Mouse (Mus musculus) kidney, embryonic 16.5 days (tissue): Measurements from ENCODE around the gene Tbc1d9b. TPM values are rescaled to one million over a fixed set of nuclear protein-coding genes. Genes with fewer than 3 reads are reported as not detected.

Experiments used
- ATAC-seq: fragments of 200-750 bp; cut with Nextera tagmentation; 2 replicates; pipeline ENCODE4 v1.8.0; 2017; ENCODE audit warnings: moderate TSS enrichment; ENCODE audit not compliant: low FRiP score, low TSS enrichment
- H3K27ac ChIP-seq: fragments of 300-500 bp; sonication (generic); 2 replicates; pipeline ENCODE4 v1.5.1; 2014; ENCODE audit warnings: low read length
- H3K27me3 ChIP-seq: fragments of 300-500 bp; sonication (generic); 2 replicates; pipeline ENCODE4 v1.6.1; 2014; ENCODE audit warnings: low read length, control low read depth, mixed read lengths; ENCODE audit not compliant: insufficient read depth
- H3K36me3 ChIP-seq: fragments of 300-500 bp; sonication (generic); 2 replicates; pipeline ENCODE4 v1.6.1; 2014; ENCODE audit warnings: low read length, control low read depth, mixed read lengths; ENCODE audit not compliant: insufficient read depth
- H3K4me1 ChIP-seq: fragments of 300-500 bp; sonication (generic); 2 replicates; pipeline ENCODE4 v1.6.1; 2014; ENCODE audit warnings: low read length, control low read depth, mixed read lengths; ENCODE audit not compliant: insufficient read depth
- H3K4me2 ChIP-seq: fragments of 300-500 bp; sonication (generic); replicated peaks from 2 replicates; pipeline ENCODE4 v1.6.1; 2014; ENCODE audit warnings: low read depth, low read length
- H3K4me3 ChIP-seq: fragments of 300-500 bp; sonication (generic); 2 replicates; pipeline ENCODE4 v1.5.1; 2014; ENCODE audit warnings: mild to moderate bottlenecking, low read length
- H3K9ac ChIP-seq: fragments of 300-500 bp; sonication (generic); replicated peaks from 2 replicates; pipeline ENCODE4 v1.6.1; 2014; ENCODE audit warnings: low read length
- H3K9me3 ChIP-seq: fragments of 300-500 bp; sonication (generic); 2 replicates; pipeline ENCODE4 v1.6.1; 2016; ENCODE audit warnings: low read length, control low read depth
- WGBS: fragments of 180-500 bp; shearing (Covaris S2); extraction: QIAGEN DNeasy Blood & Tissue Kit; methylation state at CpG from one replicate; pipeline ENCODE4 v1.1.7; 2014; 5-methylcytosine and 5-hydroxymethylcytosine counted together
- polyA plus RNA-seq: library from polyadenylated mRNA; unstranded; fragments of >200 nt; fragmentation: Nextera tagmentation; extraction: Ambion mirVana; gene quantifications from 2 replicates; pipeline ENCODE4 v1.2.1, GENCODE M21; 2015

Gene Tbc1d9b
- polyA plus RNA-seq, 1 experiment from 2014 or later, result 44.3 TPM

DNA sequence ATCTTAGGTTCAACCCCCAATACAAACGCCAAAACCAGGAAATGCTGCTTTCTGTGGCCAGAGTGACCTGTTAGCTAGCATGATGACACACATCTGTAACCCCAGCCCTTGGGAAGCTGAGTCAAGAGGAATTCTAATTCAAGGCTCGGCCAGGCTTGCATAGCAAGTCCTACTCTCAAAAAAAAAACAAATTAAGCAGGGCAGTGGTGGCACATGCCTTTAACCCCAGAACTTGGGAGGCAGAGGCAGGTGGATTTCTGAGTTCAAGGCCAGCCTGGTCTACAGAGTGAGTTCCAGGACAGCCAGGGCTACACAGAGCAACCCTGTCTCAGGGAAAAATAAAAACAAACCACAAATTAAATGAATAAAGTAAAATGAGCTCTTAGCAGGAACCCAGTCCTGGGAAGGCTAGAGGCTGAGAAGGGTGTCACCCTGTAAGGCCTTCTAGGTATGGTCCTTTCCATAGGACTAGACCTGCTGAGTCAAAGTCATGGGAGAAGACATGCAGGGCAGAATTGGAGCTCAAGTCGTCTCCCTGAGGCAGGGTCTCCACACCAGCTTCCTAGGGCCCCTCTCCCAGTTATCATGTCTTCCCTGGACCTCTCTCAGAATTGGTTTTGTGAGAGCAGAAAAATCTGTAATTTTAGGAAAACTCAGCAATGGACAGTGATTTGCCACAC is 81.0 kb downstream of the Tbc1d9b start:
- ATAC-seq, result no peak
- no peaks in the 10 kb centered on the region for H3K9me3 ChIP-seq
- no peak overlapping the region for H3K9ac ChIP-seq
- H3K36me3 ChIP-seq, result peaks cover 7% of the 10 kb centered on the region
- H3K4me2 ChIP-seq, result no peak overlapping the region
- H3K27ac ChIP-seq, result peak overlapping the region; percentile 74; the same call in 1 of the 2 replicates
- WGBS, result 60% methylated on average over 3 of the region's 3 CpGs
- no peaks in the 10 kb centered on the region for H3K27me3 ChIP-seq
- H3K4me3 ChIP-seq, result no peak overlapping the region
- H3K4me1 ChIP-seq, result peaks cover 45% of the 10 kb centered on the region

GRCm38 (mm10) chr11:50212848-50213758 is 81.9 kb downstream of the Tbc1d9b start:
- Histone ChIP-seq H3K27ac (peak overlapping the region; percentile 74), H3K9ac (no peak overlapping the region), H3K4me1 (peaks cover 45% of the 10 kb centered on the region), H3K4me2 (no peak overlapping the region), H3K4me3 (no peak overlapping the region), H3K9me3 (no peaks in the 10 kb centered on the region), H3K36me3 (no peaks in the 10 kb centered on the region), H3K27me3 (no peaks in the 10 kb centered on the region)
- WGBS, result 47% methylated on average over 11 of the region's 11 CpGs
- ATAC-seq, result peak; percentile 29

GRCm38 (mm10) chr11:50214631-50215030 is 83.4 kb downstream of the Tbc1d9b start:
- Histone ChIP-seq H3K27me3 (no peaks in the 10 kb centered on the region), H3K27ac (no peak overlapping the region), H3K9ac (no peak overlapping the region), H3K4me1 (peaks cover 40% of the 10 kb centered on the region), H3K36me3 (no peaks in the 10 kb centered on the region), H3K9me3 (no peaks in the 10 kb centered on the region), H3K4me3 (no peak overlapping the region), H3K4me2 (no peak overlapping the region)
- no peak for ATAC-seq
- 97% methylated on average over 6 of the region's 6 CpGs for WGBS

GRCm38 (mm10) chr11:50215633-50216032 is 84.4 kb downstream of the Tbc1d9b start:
- H3K27ac ChIP-seq, result no peak overlapping the region
- H3K9ac ChIP-seq, result no peak overlapping the region
- H3K27me3 ChIP-seq, result no peaks in the 10 kb centered on the region
- H3K36me3 ChIP-seq, result no peaks in the 10 kb centered on the region
- WGBS, result 14% methylated on average over 9 of the region's 9 CpGs
- H3K4me1 ChIP-seq, result peaks cover 40% of the 10 kb centered on the region
- H3K9me3 ChIP-seq, result no peaks in the 10 kb centered on the region
- H3K4me3 ChIP-seq, result 0 out of 2 replicates have a peak overlapping the region, but pooled peaks have one; percentile 5
- H3K4me2 ChIP-seq, result peak overlapping the region; percentile 26
- ATAC-seq, result no peak

- H3K9ac ChIP-seq, result no peak overlapping the region; the same call in 1 of the 2 replicates
- ATAC-seq, result no peak
- no peak overlapping the region for H3K4me3 ChIP-seq
- no peaks in the 10 kb centered on the region for H3K27me3 ChIP-seq
- H3K4me1 ChIP-seq, result peaks cover 33% of the 10 kb centered on the region
- H3K9me3 ChIP-seq, result no peaks in the 10 kb centered on the region
- H3K27ac ChIP-seq, result no peak overlapping the region
- H3K36me3 ChIP-seq, result no peaks in the 10 kb centered on the region
- 81% methylated on average over 4 of the region's 4 CpGs for WGBS
- no peak overlapping the region for H3K4me2 ChIP-seq
Observed at GRCm38 (mm10) chr11:50216724-50217366, 85.6 kb downstream of the Tbc1d9b start.

GRCm38 (mm10) chr11:50217811-50218210 is 86.6 kb downstream of the Tbc1d9b start:
- Histone ChIP-seq H3K36me3 (no peaks in the 10 kb centered on the region), H3K4me2 (no peak overlapping the region), H3K4me3 (no peak overlapping the region), H3K27me3 (no peaks in the 10 kb centered on the region), H3K9ac (no peak overlapping the region), H3K4me1 (peaks cover 28% of the 10 kb centered on the region), H3K27ac (peak overlapping the region; percentile 20; the same call in 1 of the 2 replicates), H3K9me3 (no peaks in the 10 kb centered on the region)
- 47% methylated on average over 4 of the region's 4 CpGs for WGBS
- ATAC-seq, result peak; percentile 40; the same call in 1 of the 2 replicates

- no peak overlapping the region for H3K4me2 ChIP-seq
- H3K36me3 ChIP-seq, result no peaks in the 10 kb centered on the region
- no peak overlapping the region for H3K4me3 ChIP-seq
- H3K9ac ChIP-seq, result no peak overlapping the region
- 53% methylated on average over 2 of the region's 2 CpGs for WGBS
- H3K27ac ChIP-seq, result no peak overlapping the region
- ATAC-seq, result no peak
- H3K9me3 ChIP-seq, result no peaks in the 10 kb centered on the region
- peaks cover 32% of the 10 kb centered on the region for H3K4me1 ChIP-seq
- no peaks in the 10 kb centered on the region for H3K27me3 ChIP-seq
Observed at GRCm38 (mm10) chr11:50219833-50220232, 88.6 kb downstream of the Tbc1d9b start.

Other genes with a start within 250 kb of the Tbc1d9b start
- gene Rasgef1c, start 229.6 kb upstream of the Tbc1d9b start, polyA plus RNA-seq, result 0.23 and 0.30 TPM in 2 replicates
- gene Rnf130, start 106.0 kb upstream of the Tbc1d9b start, polyA plus RNA-seq, result 33.8 and 50.6 TPM in 2 replicates
- gene Mrnip, start 43.0 kb downstream of the Tbc1d9b start, polyA plus RNA-seq, result 21.7 and 23.2 TPM in 2 replicates
- gene Sqstm1, start 79.4 kb downstream of the Tbc1d9b start, polyA plus RNA-seq, result 298 and 338 TPM in 2 replicates
- 9.8 and 11.9 TPM in 2 replicates for gene Mgat4b, start 79.5 kb downstream of the Tbc1d9b start, polyA plus RNA-seq
- 2.5 and 2.8 TPM in 2 replicates for gene Ltc4s, start 107.2 kb downstream of the Tbc1d9b start, polyA plus RNA-seq
- gene Maml1, start 160.9 kb downstream of the Tbc1d9b start, polyA plus RNA-seq, result 5.2 and 6.3 TPM in 2 replicates
- gene Canx, start 194.3 kb downstream of the Tbc1d9b start, polyA plus RNA-seq, result 393 and 397 TPM in 2 replicates
- 0.55 and 0.71 TPM in 2 replicates for gene Cby3, start 223.1 kb downstream of the Tbc1d9b start, polyA plus RNA-seq
- 500 and 509 TPM in 2 replicates for gene Hnrnph1, start 245.6 kb downstream of the Tbc1d9b start, polyA plus RNA-seq